Mouse (Mus musculus): Measurements from ENCODE around the gene Galnt7.
A peak's percentile ranks its signal among the peaks of the same experiment; 100 is the strongest.
"Not testable (repeated sequence)": the region's sequence is repeated elsewhere in the genome, so short reads cannot be mapped to it uniquely, and the experiment has no call there.

Galnt7 gene

DNA sequence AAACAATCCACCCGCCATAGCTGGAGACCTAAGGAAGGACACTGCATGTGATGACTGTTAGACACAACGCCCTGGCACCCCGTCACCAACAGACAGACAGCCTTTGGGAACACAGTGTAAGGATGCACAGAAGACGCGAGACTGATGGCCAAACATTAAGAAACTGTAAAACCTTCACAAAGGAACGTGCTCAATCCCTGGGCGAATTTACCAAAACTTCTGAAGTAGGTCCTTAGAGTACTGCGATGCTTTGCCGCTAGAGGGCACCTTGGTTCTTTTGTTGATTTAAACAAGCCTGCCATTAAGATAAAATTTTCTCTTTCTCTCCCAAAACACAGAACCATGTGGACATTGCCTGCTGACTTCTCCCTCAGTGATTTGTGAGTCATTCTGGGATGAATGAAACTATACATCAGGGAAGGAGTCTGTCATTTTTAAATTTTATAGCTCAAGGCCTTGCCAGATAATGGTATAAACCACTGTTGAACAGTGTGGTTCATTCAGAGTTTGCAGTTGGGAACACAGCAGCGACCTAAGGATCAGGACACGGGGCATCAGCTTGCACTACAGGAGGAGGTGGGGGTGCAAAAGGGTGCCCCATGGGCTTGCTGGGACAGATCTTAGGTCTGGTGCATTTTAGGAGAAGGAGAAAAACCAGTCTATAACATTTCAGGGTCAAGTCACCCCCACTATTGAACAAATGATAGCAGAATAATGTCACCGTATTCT lies 112.6 kb downstream of the Galnt7 start:
- DNase-seq (ENCODE audit: low read depth): peak; percentile 80

DNA sequence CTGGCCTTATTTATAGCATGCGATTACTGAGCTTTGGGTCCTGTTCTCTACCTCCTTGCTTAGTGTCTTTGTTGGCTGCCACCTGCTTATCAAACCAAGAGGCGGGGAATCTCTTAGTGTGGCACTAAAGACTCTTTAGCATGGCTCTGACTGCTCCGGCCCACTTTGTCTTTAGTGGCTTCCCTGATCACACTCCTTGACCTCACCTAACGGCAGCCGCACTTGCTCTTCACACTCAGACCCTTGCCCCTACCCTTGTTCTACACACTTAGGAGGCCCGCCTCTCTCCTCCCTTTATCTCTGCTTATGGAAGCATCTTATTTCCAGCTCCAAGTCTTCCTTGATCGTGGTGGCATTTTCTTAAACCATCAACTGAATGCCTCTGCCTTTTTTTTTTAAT lies 114.2 kb downstream of the Galnt7 start:
- no peak for DNase-seq (ENCODE audit: low read depth)

GRCm38 (mm10) chr8:57536167-57536566 lies 116.7 kb downstream of the Galnt7 start:
- DNase-seq (ENCODE audit: low read depth): no peak

DNA sequence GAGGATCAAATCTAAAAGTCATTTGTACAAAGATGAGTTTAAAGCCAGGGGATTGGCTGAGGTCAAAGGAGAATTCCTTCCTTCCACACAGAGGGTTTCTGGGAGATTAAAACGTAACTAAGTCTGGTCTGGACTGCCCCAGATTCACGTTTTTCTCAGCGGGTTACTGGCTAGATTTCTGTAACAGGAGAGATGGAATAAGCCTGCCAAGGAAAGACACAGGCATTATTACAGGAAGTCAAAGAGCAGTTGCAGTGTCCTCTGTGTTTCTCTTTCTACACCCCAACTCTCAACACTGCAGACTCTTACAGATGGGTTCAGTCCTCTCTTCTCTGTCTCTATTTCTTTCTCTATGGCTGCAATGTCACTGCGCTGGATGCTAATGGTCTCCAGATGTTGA lies 118.3 kb downstream of the Galnt7 start:
- DNase-seq (ENCODE audit: low read depth): no peak

GRCm38 (mm10) chr8:57533106-57533505 lies 119.7 kb downstream of the Galnt7 start:
- no peak for DNase-seq (ENCODE audit: low read depth)

DNA sequence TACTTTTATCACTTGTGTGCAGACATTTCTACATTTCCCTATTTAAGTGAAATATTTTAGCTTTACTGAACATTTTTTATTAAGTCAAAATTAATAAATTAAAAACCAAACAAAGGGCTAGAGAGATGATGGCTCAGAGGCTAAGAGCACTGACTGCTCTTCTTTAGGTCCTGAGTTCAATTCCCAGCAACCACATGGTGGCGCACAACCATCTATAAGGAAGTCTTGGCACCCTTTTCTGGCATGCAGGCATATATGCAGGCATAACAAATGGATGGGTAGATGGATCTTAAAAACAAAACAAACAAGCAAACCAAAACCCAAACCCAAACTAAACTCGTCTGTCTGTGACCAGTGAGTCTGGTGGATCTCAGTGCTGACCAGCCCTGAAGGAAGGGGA lies 120.6 kb downstream of the Galnt7 start:
- DNase-seq (ENCODE audit: low read depth): peak; percentile 64

- peak; percentile 93 for DNase-seq (ENCODE audit: low read depth)
These were observed 122.0 kb downstream of the Galnt7 start for GRCm38 (mm10) chr8:57530666-57531349.

DNA sequence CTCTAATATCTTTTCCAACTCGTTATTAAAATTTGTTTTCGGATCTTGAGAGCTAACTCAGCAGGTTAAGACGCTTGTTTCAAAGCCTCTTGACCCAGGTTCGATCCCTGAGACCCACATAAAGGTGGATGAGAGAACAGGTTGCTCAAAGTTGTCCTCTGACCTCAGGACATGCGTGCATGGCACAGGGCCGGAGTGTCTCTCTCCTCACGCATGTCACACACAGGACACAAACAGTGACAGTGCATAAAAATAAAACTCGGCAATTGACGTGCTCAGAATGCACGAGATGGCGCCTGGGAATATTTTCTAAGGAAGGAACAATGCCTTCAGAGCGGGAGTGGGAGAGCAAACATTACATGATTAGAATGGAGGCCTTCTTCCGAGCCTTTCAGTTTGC lies 122.6 kb downstream of the Galnt7 start:
- DNase-seq (ENCODE audit: low read depth): no peak

DNA sequence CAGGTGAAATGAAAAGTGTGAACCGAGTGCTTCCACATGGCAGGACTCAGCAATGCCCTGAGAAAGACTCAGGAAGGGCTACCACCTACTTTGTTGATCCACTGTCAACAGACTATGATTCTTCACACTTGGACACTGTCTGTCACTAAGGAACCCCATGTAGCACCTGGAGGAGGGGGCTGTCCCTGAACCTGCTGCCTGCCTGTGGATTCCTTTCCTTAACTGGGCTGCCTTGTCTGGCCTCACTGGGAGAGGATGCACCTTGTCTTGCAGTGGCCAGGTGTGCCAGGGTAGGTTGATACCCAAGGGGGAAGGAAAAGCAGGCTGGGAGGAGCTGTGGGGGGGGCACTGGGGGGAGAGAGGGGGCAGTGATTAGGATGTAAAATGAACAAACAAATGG lies 124.8 kb downstream of the Galnt7 start:
- no peak for DNase-seq (ENCODE audit: low read depth)

- DNase-seq (ENCODE audit: low read depth): no peak
These were observed 132.5 kb downstream of the Galnt7 start for GRCm38 (mm10) chr8:57520186-57520786.

DNA sequence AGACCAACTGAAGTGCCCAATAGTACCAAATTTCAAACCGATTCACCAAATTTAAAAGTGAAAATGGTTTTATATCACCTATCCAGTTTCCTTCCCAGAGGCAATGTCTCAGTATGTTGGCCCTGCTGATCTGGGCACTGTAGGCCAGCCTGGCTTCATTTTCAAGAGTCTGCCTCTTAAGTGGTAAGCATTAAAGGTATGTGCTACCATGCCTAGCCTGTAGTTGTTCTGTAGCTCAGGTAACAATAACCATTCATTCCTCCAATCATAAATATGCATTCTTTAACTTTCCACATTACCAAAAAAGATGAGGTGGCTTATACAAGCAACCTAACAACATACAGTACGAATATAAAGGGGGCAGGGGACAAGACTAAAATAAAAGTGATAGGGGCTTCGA lies 135.1 kb downstream of the Galnt7 start:
- DNase-seq (ENCODE audit: low read depth): peak; percentile 32

- DNase-seq (ENCODE audit: low read depth): not testable (repeated sequence)
These were observed 136.1 kb downstream of the Galnt7 start for GRCm38 (mm10) chr8:57516685-57517084.

DNA sequence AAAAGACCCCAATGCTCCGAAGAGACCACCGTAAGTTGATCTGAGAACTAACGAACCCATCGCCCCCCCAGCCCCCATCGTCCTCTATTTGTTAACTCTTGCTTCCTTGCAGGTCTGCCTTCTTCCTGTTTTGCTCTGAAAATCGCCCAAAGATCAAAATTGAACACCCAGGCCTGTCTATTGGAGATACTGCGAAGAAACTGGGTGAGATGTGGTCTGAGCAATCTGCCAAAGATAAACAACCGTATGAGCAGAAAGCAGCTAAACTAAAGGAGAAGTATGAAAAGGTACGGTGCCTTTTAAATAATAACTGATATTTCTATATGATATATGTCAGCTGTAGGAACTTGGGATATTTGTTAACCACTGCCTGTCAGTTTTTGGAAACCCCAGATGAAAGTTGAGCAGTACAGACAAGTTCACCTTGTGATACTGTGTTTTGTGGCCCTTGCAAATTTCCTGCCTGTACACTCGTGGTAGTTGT lies 139.6 kb downstream of the Galnt7 start:
- DNase-seq (ENCODE audit: low read depth): peak; percentile 34

DNA sequence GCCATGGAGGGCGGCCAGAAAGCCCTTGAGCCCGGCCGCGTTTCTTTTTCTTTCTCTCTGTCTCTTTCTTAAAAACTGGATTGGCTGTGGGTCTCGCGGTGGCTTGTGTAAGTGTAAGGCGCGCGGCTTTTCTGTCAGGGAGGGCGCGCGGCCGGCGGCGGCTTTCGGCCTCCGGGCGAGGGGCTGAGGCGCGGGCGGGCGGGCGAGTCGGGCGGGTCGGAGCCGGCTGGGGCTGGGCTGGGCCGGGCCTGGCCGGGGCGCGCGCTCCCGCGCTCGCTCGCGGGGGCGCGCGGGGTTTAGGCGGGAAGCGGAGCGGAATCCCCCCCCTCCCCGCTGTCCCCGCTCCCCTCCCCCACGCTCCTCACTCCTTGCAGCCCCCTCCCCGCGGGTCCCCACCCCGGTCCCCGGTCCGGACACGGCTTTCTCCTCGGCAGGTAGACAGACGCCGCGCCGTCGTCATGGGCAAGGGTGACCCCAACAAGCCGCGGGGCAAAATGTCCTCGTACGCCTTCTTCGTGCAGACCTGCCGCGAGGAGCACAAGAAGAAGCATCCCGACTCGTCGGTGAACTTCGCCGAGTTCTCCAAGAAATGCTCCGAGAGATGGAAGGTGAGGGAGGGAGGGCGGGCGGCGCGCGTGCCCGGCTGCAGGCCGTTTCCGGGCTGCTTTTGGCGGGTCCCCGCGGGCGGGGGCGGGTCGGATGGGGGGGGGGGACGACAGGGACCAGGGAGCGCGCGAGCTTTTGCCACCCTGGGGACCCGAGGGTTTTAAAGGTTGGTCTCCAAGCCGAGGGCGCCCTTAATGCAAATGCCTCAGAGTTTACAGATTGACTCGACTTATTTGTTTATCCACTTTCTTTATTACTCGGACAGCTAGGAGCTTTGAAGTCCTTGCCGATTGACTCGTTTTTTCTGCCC lies 140.4 kb downstream of the Galnt7 start:
- peak; percentile 32 for DNase-seq (ENCODE audit: low read depth)

DNA sequence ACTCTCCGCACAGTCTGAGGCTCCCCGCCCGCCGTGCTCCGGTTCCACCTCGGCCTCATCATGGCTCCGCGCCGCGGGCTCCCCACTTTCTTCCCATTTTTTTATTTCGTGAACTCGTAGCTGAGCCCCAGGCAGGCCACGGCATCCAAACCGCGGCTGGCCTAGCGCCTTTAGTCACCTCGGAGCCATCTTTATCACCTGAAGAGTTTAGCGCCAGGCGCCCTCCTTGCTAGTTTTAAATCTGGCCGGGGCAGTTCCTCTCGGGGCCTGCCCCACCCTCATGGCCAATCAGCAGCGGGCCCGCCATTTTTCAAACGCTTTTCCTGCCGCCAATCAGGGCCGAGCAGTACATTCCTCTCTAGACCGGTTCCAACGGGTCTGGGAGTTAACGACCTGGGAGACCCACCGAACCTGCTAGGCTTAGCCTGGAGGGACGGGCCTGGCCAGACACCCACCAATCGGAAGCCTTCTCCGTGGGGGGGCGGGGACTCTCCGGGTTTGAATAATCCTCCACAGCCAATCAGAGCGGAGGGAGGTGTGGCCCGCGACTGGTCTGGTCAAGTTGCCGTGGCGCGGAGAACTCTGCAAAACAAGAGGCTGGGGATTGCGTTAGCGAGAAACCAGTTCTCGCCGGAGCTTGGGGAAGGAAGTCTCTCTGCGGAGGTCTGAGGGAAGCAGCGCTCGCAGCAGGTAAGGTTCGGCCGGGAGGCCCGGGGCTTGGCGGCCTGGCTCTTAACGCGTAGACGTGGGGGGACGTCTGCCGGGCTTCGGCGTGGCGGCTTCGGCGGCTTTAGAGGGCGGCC lies 141.3 kb downstream of the Galnt7 start, which contains the start of gene Hmgb2:
Gene Hmgb2, plus strand, starts transcription at position 592 of the 803 bp plus-strand sequence.
- peak; percentile 100 for DNase-seq (ENCODE audit: low read depth)

DNA sequence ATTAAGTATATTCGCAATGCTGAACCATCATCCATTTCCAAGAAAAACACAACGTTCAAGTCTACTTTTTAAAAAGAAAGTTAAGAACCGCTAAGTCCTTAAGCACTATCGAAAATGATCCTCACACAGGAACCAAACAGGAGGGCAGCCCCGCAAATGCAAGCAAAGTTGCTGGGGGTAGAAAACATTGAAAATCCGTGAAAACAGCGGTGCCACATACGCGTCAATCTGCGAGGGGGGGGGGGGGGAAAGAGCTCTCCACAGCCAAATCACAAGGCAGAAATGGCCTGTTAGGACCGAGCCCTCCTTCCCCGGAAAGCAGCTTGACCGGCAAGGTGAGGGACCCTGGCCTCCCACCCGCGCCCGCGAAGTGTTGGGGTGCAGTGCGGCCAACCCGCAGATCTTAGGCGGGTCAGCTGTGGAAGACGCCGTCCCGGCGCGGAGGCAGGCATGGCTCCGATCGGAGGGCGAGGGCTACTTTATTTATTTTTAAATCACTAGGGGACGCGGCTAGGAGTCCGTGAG lies 142.0 kb downstream of the Galnt7 start:
- peak; percentile 65 for DNase-seq (ENCODE audit: low read depth)

- DNase-seq (ENCODE audit: low read depth): no peak
These were observed 144.2 kb downstream of the Galnt7 start for GRCm38 (mm10) chr8:57508657-57509056.

DNA sequence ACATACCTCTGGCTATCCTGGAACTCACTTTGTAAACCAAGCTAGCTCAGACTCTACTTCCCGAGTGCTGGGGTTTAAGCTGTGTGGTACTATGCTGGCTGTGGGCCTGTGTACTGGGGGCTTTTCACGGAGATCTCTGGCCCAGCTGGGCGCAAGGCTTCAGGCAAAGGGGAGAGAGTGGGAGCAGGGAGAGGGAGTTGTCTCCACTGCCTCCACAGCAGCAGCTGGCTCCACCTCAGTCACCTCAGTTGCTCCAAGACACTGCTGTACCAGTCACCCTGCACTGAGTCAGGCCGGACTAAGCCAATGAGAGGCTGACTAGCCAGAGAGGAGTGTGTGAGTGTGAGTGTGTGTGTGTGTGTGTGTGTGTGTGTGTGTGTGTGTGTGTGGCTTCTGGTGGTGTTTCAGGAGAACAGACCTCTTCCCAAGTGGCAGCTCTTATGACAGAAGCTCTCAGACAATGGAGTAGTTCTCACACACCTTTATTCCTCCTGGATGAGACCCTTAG lies 145.2 kb downstream of the Galnt7 start:
- DNase-seq (ENCODE audit: low read depth): no peak

DNA sequence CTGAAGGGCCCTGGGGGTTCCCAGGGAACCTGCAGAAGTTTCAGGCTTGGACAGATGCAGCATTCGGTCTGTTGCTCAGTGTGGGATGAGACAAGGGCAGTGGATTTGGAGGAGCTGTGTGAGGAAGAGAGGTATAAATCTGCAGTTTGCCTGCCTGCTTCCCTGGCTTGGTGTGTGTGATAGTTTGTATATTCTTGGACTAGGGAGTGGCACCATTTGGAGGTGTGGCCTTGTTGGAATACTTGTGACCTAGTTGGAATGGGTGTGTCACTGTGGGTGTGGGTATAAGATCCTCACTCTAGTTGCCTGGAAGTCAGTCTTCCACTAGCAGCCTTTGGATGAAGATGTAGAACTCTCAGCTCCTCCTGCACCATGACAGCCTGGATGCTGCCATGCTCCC lies 147.3 kb downstream of the Galnt7 start:
- DNase-seq (ENCODE audit: low read depth): not testable (repeated sequence)

GRCm38 (mm10) chr8:57503641-57504040 lies 149.2 kb downstream of the Galnt7 start:
- DNase-seq (ENCODE audit: low read depth): peak; percentile 72

Measured in 416B (cell line).